Mouse (Mus musculus): ENCODE data around the gene Bud23. TPM values are rescaled to one million over a fixed set of nuclear protein-coding genes. Genes with fewer than 3 reads are reported as not detected.
"Not testable (repeated sequence)": the region's sequence is repeated elsewhere in the genome, so short reads cannot be mapped to it uniquely, and the experiment has no call there.

Bud23 gene
- total RNA-seq, 2 experiments from 2014 or later: 25.8 to 26.2 TPM

- H3K27ac ChIP-seq: peak within 1 kb of the TSS; percentile 96
- no peak for TF ChIP-seq CTCF (IDR thresholded peaks at IDR 0.05)
- intact Hi-C loops (cut with DNase I): loop anchor here (5.0 kb wide), 1 partner anchor 52 kb away; no protein-coding TSS in a partner anchor
- H3K4me3 ChIP-seq: peak within 1 kb of the TSS; percentile 81
- DNase-seq: peak; percentile 98
These were observed 954 bp downstream of the Bud23 start, which contains the start of gene Dnajc30 for GRCm38 (mm10) chr5:135063629-135064381. TSS of gene Dnajc30 (plus strand) at chr5:135064202.

GRCm38 (mm10) chr5:135053356-135053755 is 11.4 kb downstream of the Bud23 start:
- intact Hi-C loops (cut with DNase I): no loop called here
- no peak for DNase-seq
- H3K4me3 ChIP-seq: no peak overlapping the region
- no peak for TF ChIP-seq CTCF (IDR thresholded peaks at IDR 0.05)
- 0 out of 2 replicates have a peak overlapping the region, but pooled peaks have one; percentile 4 for H3K27ac ChIP-seq

- H3K4me3 ChIP-seq; DNase-seq; intact Hi-C loops (cut with DNase I); H3K27ac ChIP-seq: not testable (repeated sequence)
These were observed 15.5 kb downstream of the Bud23 start for GRCm38 (mm10) chr5:135049268-135049667.

- Histone ChIP-seq H3K27ac (no peak overlapping the region), H3K4me3 (no peak overlapping the region)
- DNase-seq: no peak
- TF ChIP-seq CTCF (IDR thresholded peaks at IDR 0.05): no peak
- intact Hi-C loops (cut with DNase I): no loop called here
These were observed 16.2 kb downstream of the Bud23 start for GRCm38 (mm10) chr5:135048539-135048938.

GRCm38 (mm10) chr5:135044575-135044974 is 20.2 kb downstream of the Bud23 start:
- Histone ChIP-seq H3K27ac (no peak overlapping the region), H3K4me3 (no peak overlapping the region)
- no peak for TF ChIP-seq CTCF (IDR thresholded peaks at IDR 0.05)
- intact Hi-C loops (cut with DNase I): no loop called here
- DNase-seq: no peak

- no peak overlapping the region for H3K4me3 ChIP-seq
- DNase-seq: no peak
- no peak overlapping the region for H3K27ac ChIP-seq
- intact Hi-C loops (cut with DNase I): no loop called here
- no peak for TF ChIP-seq CTCF (IDR thresholded peaks at IDR 0.05)
These were observed 22.5 kb downstream of the Bud23 start for GRCm38 (mm10) chr5:135042105-135042788.

GRCm38 (mm10) chr5:135040777-135041176 is 24.0 kb downstream of the Bud23 start:
- H3K27ac ChIP-seq: no peak overlapping the region
- no peak for TF ChIP-seq CTCF (IDR thresholded peaks at IDR 0.05)
- DNase-seq: no peak
- no peak overlapping the region for H3K4me3 ChIP-seq
- intact Hi-C loops (cut with DNase I): no loop called here

- intact Hi-C loops (cut with DNase I): no loop called here
These were observed 24.7 kb downstream of the Bud23 start for GRCm38 (mm10) chr5:135040059-135040458.

GRCm38 (mm10) chr5:135039541-135039940 is 25.2 kb downstream of the Bud23 start:
- TF ChIP-seq CTCF (IDR thresholded peaks at IDR 0.05): no peak
- intact Hi-C loops (cut with DNase I): no loop called here
- Histone ChIP-seq H3K4me3 (no peak overlapping the region), H3K27ac (no peak overlapping the region)
- no peak for DNase-seq

More at GRCm38 (mm10) chr5:135040059-135040458, 24.7 kb downstream of the Bud23 start:
- Histone ChIP-seq H3K4me3 (no peak overlapping the region), H3K27ac (no peak overlapping the region)
- no peak for DNase-seq
- no peak for TF ChIP-seq CTCF (IDR thresholded peaks at IDR 0.05)

- intact Hi-C loops (cut with DNase I): no loop called here
- no peak for DNase-seq
- Histone ChIP-seq H3K4me3 (no peak overlapping the region), H3K27ac (no peak overlapping the region)
- TF ChIP-seq CTCF (IDR thresholded peaks at IDR 0.05): no peak
These were observed 26.8 kb downstream of the Bud23 start for GRCm38 (mm10) chr5:135037946-135038345.

- DNase-seq: no peak
- TF ChIP-seq CTCF (IDR thresholded peaks at IDR 0.05): no peak
- H3K4me3 ChIP-seq: no peak overlapping the region
- intact Hi-C loops (cut with DNase I): no loop called here
- H3K27ac ChIP-seq: no peak overlapping the region
These were observed 29.0 kb downstream of the Bud23 start for GRCm38 (mm10) chr5:135035608-135036359.

GRCm38 (mm10) chr5:135034593-135034992 is 30.2 kb downstream of the Bud23 start:
- TF ChIP-seq CTCF (IDR thresholded peaks at IDR 0.05): peak; percentile 50; the same call in 1 of the 2 replicates
- Histone ChIP-seq H3K4me3 (no peak overlapping the region), H3K27ac (no peak overlapping the region)
- intact Hi-C loops (cut with DNase I): no loop called here
- DNase-seq: no peak

GRCm38 (mm10) chr5:135032581-135032980 is 32.2 kb downstream of the Bud23 start:
- intact Hi-C loops (cut with DNase I): no loop called here
- no peak overlapping the region for H3K27ac ChIP-seq
- no peak overlapping the region for H3K4me3 ChIP-seq
- no peak for TF ChIP-seq CTCF (IDR thresholded peaks at IDR 0.05)
- DNase-seq: no peak
